ENCODE assay signal across 23 mouse cellular contexts in the genomic region with DNA sequence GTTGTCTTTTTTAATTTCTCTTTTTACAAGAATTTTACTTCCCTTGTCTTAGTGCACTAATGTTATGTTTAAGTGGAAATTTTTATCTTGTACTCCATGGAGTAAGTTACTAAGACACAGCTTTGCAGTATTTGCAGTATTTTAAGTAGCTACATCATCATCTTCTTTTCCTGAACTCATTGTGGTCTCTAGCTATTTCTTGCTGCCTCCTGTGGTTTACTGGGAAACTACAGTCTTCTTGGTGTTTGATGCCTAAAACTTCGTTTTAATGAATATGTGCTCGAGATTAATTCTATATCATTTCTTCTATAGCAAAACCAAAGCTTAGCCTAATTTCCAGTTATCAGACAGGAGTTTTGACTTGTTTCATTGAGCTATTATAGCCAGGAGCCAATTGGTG. TPM values are rescaled to one million over a fixed set of nuclear protein-coding genes. Genes with fewer than 3 reads are reported as not detected.
DNase-seq lines count a peak whose midpoint lies in the region; ATAC-seq and TF ChIP-seq lines count a peak whose summit lies in the region.
"Had no signal": no experiment of that assay in that cellular context is flagged by ENCODE, and none has a peak within 500 bp of the region (broad histone marks: within the 10 kb centered on the region; RNA-seq: fewer than 3 reads in every experiment).

No protein-coding gene starts in this region.

- no peak overlapping the region for H3K4me3 ChIP-seq in hindbrain, postnatal 0 days (ENCODE audit: low read length)
- no peak overlapping the region for H3K4me3 ChIP-seq in hindbrain, embryonic 10.5 days
- H3K4me3 ChIP-seq: forebrain, embryonic 10.5 days; gastrocnemius, adult 2 months; heart, embryonic 12.5 days; heart, embryonic 15.5 days had no signal

- DNase-seq in hindbrain, postnatal 0 days (ENCODE audit: low spot score) = peak; percentile 4
- DNase-seq in hindbrain, embryonic 10.5 days (ENCODE audit: low spot score) = no peak
- peak; percentile 11 to 19 for DNase-seq in left cerebral cortex, postnatal 14 days (ENCODE audit: low spot score in 2 of 2)
- no peak for DNase-seq in left cerebral cortex, adult 9 months (ENCODE audit: low spot score in 2 of 2)
- DNase-seq in brain, embryonic 14.5 days (ENCODE audit: low read depth) = peak; percentile 4
- DNase-seq: adrenal gland, adult 2 months; adrenal gland, postnatal 14 days; cerebellum, adult 18-20 months; cerebellum, adult 9-10 months; cerebellum, postnatal 14 days; gastrocnemius, adult 2 months; gastrocnemius, postnatal 14 days; heart, adult 18-20 months; heart, postnatal 10 days; heart, postnatal 36 days had no signal

- no peak overlapping the region for H3K27ac ChIP-seq in hindbrain, postnatal 0 days
- no peak overlapping the region for H3K27ac ChIP-seq in hindbrain, embryonic 10.5 days
- H3K27ac ChIP-seq: forebrain, embryonic 10.5 days; gastrocnemius, adult 2 months; heart, embryonic 15.5 days; hindbrain, embryonic 14.5 days had no signal

- H3K4me2 ChIP-seq in hindbrain, postnatal 0 days (ENCODE audit: low read depth, low read length) = no peak overlapping the region
- H3K4me2 ChIP-seq: heart, embryonic 12.5 days; heart, embryonic 15.5 days; hindbrain, embryonic 14.5 days had no signal

- H3K36me3 ChIP-seq in hindbrain, postnatal 0 days (ENCODE audit: insufficient read depth, low read length) = no peaks in the 10 kb centered on the region
- no peaks in the 10 kb centered on the region for H3K36me3 ChIP-seq in hindbrain, embryonic 10.5 days
- H3K36me3 ChIP-seq: forebrain, embryonic 10.5 days; heart, embryonic 12.5 days; heart, embryonic 15.5 days had no signal

- intact Hi-C loops in left cerebral cortex, postnatal 14 days (cut with DNase I) = no loop called here

- H3K9me3 ChIP-seq in hindbrain, postnatal 0 days (ENCODE audit: low read length) = no peaks in the 10 kb centered on the region
- no peaks in the 10 kb centered on the region for H3K9me3 ChIP-seq in hindbrain, embryonic 10.5 days
- H3K9me3 ChIP-seq: forebrain, embryonic 10.5 days; heart, embryonic 12.5 days; heart, embryonic 15.5 days had no signal

- no peak for TF ChIP-seq POLR2A in brain, embryonic 14.5 days (IDR thresholded peaks at IDR 0.05; ENCODE audit: borderline replicate concordance, extremely low read depth, insufficient read depth, insufficient read length, poor library complexity, severe bottlenecking)

- no peaks in the 10 kb centered on the region for H3K27me3 ChIP-seq in hindbrain, postnatal 0 days (ENCODE audit: insufficient read depth, low read length)
- no peaks in the 10 kb centered on the region for H3K27me3 ChIP-seq in hindbrain, embryonic 10.5 days (ENCODE audit: insufficient read depth, poor library complexity, severe bottlenecking)
- H3K27me3 ChIP-seq: heart, embryonic 12.5 days; heart, embryonic 15.5 days had no signal

- no peak overlapping the region for H3K9ac ChIP-seq in hindbrain, postnatal 0 days (replicated peaks; ENCODE audit: low read length)
- H3K9ac ChIP-seq: heart, embryonic 12.5 days; heart, embryonic 15.5 days; hindbrain, embryonic 14.5 days had no signal

- 75% methylated on average over 2 of the region's 2 CpGs for WGBS in hindbrain, postnatal 0 days
- 84% methylated on average over 2 of the region's 2 CpGs for WGBS in hindbrain, embryonic 10.5 days

- ATAC-seq in hindbrain, postnatal 0 days = no peak
- ATAC-seq in granulocyte monocyte progenitor cell, adult 5-6 weeks (replicated peaks; ENCODE audit: poor library complexity, severe bottlenecking) = no peak
- ATAC-seq: CD4-positive, CD25-positive, alpha-beta regulatory T cell, adult 4 months; forebrain, embryonic 14.5 days had no signal

- H3K4me1 ChIP-seq in hindbrain, postnatal 0 days (ENCODE audit: insufficient read depth, low read length) = no peaks in the 10 kb centered on the region
- H3K4me1 ChIP-seq in hindbrain, embryonic 10.5 days (replicated peaks) = no peaks in the 10 kb centered on the region
- H3K4me1 ChIP-seq: forebrain, embryonic 10.5 days; heart, embryonic 12.5 days; heart, embryonic 15.5 days had no signal

- peak; percentile 37; the same call in 1 of the 2 replicates for TF ChIP-seq CTCF in hindbrain, postnatal 0 days (IDR thresholded peaks at IDR 0.05; ENCODE audit: low read depth)
- TF ChIP-seq CTCF in brain, embryonic 14.5 days (IDR thresholded peaks at IDR 0.05; ENCODE audit: borderline replicate concordance, extremely low read depth, insufficient read depth, insufficient read length) = no peak

RNA-seq across cellular contexts. Expression of a gene that starts 37.6 kb away (rescaled TPM):
- total RNA-seq in hindbrain, postnatal 0 days (2014; rRNA removed) = 16.2 and 17.2 TPM in 2 replicates
- polyA plus RNA-seq in hindbrain, postnatal 0 days (2015; fragmentation: Nextera tagmentation; extraction: Ambion mirVana) = 2.6 and 2.8 TPM in 2 replicates
- 0.05 and 0.07 TPM in 2 replicates for polyA plus RNA-seq in hindbrain, embryonic 10.5 days (2016; fragmentation: Nextera tagmentation; extraction: Ambion mirVana)
- total RNA-seq in left cerebral cortex, postnatal 14 days (2021) = 10 to 100 TPM; 28.5 to 28.8 TPM
- 3.0 and 5.8 TPM in 2 replicates for polyA plus RNA-seq in brain, embryonic 14.5 days (2012; rRNA removed)
- total RNA-seq in granulocyte monocyte progenitor cell, adult 5-6 weeks (2014; fragmentation: Nextera tagmentation) = not detected in 2 replicates
- not detected in 2 replicates for total RNA-seq in granulocyte monocyte progenitor cell, adult 5-6 weeks (2017)
- total RNA-seq: gastrocnemius, adult 2 months; heart, postnatal 10 days; heart, postnatal 36 days; MEL had no signal
- polyA plus RNA-seq: CD4-positive, CD25-positive, alpha-beta regulatory T cell, adult 4 months; forebrain, embryonic 10.5 days; heart, embryonic 12.5 days; heart, embryonic 15.5 days had no signal

Comparison
In these comparisons a context has a peak if more than half of its experiments do, and no peak if none do; other contexts are left out.
1. DNase-seq: peak in hindbrain, postnatal 0 days (single experiment), left cerebral cortex, postnatal 14 days (2 of 2) and brain, embryonic 14.5 days (single experiment); none in hindbrain, embryonic 10.5 days (single experiment) and left cerebral cortex, adult 9 months (0 of 2).
2. RNA of a gene that starts 37.6 kb away (total RNA-seq): 28.5 to 28.8 TPM in left cerebral cortex, postnatal 14 days and 16.2 to 17.2 TPM in hindbrain, postnatal 0 days; not detected in granulocyte monocyte progenitor cell, adult 5-6 weeks; every median in the first group is over 10 times any median in the second.